Mouse (Mus musculus) limb, embryonic 11.5 days (tissue): ENCODE data around the gene Rpl37a. TPM values are rescaled to one million over a fixed set of nuclear protein-coding genes. Genes with fewer than 3 reads are reported as not detected.

Source experiments
- ATAC-seq: fragments of 200-750 bp; cut with Nextera tagmentation; 2 replicates; pipeline ENCODE4 v1.8.0; 2017; ENCODE audit warnings: low read depth; ENCODE audit not compliant: insufficient number of reproducible peaks, low FRiP score, low TSS enrichment
- DNase-seq: peaks from one replicate; pipeline ENCODE4 v3.0.0-alpha.2; 2015; ENCODE audit warnings: low spot score
- H3K27ac ChIP-seq: fragments of 300-500 bp; sonication (generic); replicated peaks from 2 replicates; pipeline ENCODE4 v1.5.1; 2014; ENCODE audit warnings: low read depth, mild to moderate bottlenecking, low read length
- H3K27me3 ChIP-seq: fragments of 300-500 bp; sonication (generic); 2 replicates; pipeline ENCODE4 v1.6.1; 2014; ENCODE audit warnings: mild to moderate bottlenecking, low read length, mixed read lengths; ENCODE audit not compliant: control insufficient read depth, insufficient read depth
- H3K36me3 ChIP-seq: fragments of 300-500 bp; sonication (generic); 2 replicates; pipeline ENCODE4 v1.6.1; 2014; ENCODE audit warnings: mild to moderate bottlenecking, low read length, moderate library complexity, mixed read lengths; ENCODE audit not compliant: control insufficient read depth, insufficient read depth
- H3K4me1 ChIP-seq: fragments of 300-500 bp; sonication (generic); 2 replicates; pipeline ENCODE4 v1.6.1; 2014; ENCODE audit warnings: low read length, mixed read lengths; ENCODE audit not compliant: control insufficient read depth, insufficient read depth
- H3K4me2 ChIP-seq: fragments of 300-500 bp; sonication (generic); 2 replicates; pipeline ENCODE4 v1.6.1; 2014; ENCODE audit warnings: low read depth, mild to moderate bottlenecking, moderate library complexity; ENCODE audit not compliant: severe bottlenecking
- H3K4me3 ChIP-seq: fragments of 300-500 bp; sonication (generic); 2 replicates; pipeline ENCODE4 v1.5.1; 2014; ENCODE audit warnings: low read depth, low read length
- H3K9ac ChIP-seq: fragments of 300-500 bp; sonication (generic); 2 replicates; pipeline ENCODE4 v1.6.1; 2014; ENCODE audit warnings: mild to moderate bottlenecking, low read length
- H3K9me3 ChIP-seq: fragments of 300-500 bp; sonication (generic); 2 replicates; pipeline ENCODE4 v1.6.1; 2016; ENCODE audit warnings: low read length; ENCODE audit not compliant: control insufficient read depth
- WGBS: fragments of 180-500 bp; shearing (Covaris S2); extraction: QIAGEN DNeasy Blood & Tissue Kit; methylation state at CpG from one replicate; pipeline ENCODE4 v1.1.7; 2014; 5-methylcytosine and 5-hydroxymethylcytosine counted together
- polyA plus RNA-seq: library from polyadenylated mRNA; unstranded; fragments of >200 nt; fragmentation: Nextera tagmentation; extraction: Ambion mirVana; gene quantifications from 2 replicates; pipeline ENCODE4 v1.2.1, GENCODE M21; 2014

The Rpl37a gene
- polyA plus RNA-seq, 1 experiment from 2014 or later = 1,800 TPM

GRCm38 (mm10) chr1:72715065-72715464 is 4.0 kb downstream of the Rpl37a start:
- no peak for ATAC-seq
- Histone ChIP-seq H3K4me1 (peaks cover 5% of the 10 kb centered on the region), H3K9ac (no peak overlapping the region), H3K27ac (no peak overlapping the region), H3K4me2 (no peak overlapping the region), H3K9me3 (no peaks in the 10 kb centered on the region), H3K27me3 (no peaks in the 10 kb centered on the region), H3K4me3 (no peak overlapping the region), H3K36me3 (peaks cover 2% of the 10 kb centered on the region; the same call in 1 of the 2 replicates)
- no peak for DNase-seq
- 97% methylated on average over 1 of the region's 1 CpGs for WGBS

DNA sequence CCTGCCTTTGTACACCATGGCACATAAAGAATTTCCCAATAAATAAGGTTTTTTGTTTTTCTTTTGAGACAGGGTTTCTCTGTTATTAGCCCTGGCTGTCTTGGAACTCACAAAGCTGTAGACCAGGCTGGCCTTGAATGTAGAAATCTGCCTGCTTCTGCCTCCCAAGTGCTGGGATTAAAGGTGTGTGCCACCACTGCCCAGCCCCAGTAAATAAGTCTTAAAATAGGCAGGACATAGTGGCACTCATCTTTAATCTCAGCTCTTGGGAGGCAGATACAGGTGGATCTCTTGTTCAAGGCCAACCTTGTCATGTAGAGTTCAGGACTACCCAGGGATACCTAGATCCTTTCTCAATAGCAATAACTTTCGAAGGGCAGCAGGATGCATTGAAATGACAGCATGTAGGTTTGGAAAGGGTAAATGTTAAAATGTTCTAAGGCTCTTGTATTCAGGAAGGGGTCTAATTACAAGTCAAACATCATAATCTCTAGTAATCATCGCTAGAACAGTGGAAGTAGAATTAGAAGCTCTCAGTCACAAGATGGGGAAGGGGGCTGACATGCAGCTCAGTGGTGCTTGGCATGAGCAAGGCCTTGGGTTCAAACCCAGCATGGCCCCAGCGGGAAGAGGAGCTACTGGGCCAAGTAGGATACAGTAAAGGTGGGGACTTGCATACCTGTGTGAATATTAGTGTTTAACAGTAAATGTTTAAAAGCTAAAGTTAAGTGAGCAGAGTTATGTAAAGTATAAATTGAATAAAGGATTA is 4.7 kb downstream of the Rpl37a start:
- Histone ChIP-seq H3K4me2 (no peak overlapping the region), H3K9me3 (no peaks in the 10 kb centered on the region), H3K27ac (no peak overlapping the region), H3K9ac (no peak overlapping the region), H3K36me3 (peaks cover 2% of the 10 kb centered on the region; the same call in 1 of the 2 replicates), H3K4me3 (no peak overlapping the region), H3K27me3 (no peaks in the 10 kb centered on the region), H3K4me1 (peaks cover 7% of the 10 kb centered on the region)
- ATAC-seq = no peak
- WGBS = 79% methylated on average over 3 of the region's 3 CpGs
- no peak for DNase-seq

DNA sequence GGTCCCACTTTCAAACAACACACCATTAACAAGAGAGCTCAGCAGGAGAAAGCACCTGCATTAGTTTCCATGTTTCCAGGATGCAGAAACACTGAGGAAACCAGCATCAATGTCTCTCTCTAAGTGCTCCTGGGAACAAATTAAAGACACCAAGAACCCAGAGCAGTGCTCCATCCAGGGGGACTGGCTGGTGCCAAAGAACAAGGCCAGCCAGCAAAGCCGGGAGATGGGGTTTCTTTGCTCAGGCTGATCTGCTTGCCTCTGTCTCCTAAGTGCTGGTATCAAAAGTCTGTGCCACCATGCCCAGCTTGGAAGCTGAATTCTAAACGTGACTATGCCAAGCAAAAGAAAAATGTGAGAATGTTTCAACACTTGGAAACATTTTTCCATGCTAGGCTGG is 5.3 kb downstream of the Rpl37a start:
- Histone ChIP-seq H3K4me3 (no peak overlapping the region), H3K27ac (no peak overlapping the region), H3K4me1 (peaks cover 7% of the 10 kb centered on the region), H3K4me2 (no peak overlapping the region), H3K36me3 (peaks cover 2% of the 10 kb centered on the region; the same call in 1 of the 2 replicates), H3K9ac (no peak overlapping the region), H3K27me3 (no peaks in the 10 kb centered on the region), H3K9me3 (no peaks in the 10 kb centered on the region)
- DNase-seq (no peak), ATAC-seq (no peak)
- WGBS = 47% methylated on average over 2 of the region's 2 CpGs

DNA sequence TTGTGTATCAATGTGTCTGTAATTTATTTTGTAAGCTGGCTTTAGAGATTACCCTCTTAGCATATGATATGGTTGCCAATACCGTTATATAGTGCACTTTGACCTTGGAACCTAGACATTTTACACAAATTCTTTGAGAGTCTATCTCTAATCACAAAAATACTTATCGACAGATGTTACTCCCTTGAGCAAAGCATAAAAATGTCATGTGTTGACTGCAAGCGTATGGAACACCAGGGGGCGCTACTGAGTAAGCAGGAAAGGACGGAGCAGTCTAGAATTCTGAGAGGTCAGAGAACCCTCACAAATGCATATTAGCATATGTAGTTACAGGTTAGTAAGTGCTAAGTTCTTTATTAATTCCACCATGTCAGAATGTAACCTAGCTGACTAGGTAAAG is 5.8 kb downstream of the Rpl37a start:
- Histone ChIP-seq H3K27me3 (no peaks in the 10 kb centered on the region), H3K27ac (no peak overlapping the region), H3K4me2 (no peak overlapping the region), H3K4me1 (peaks cover 7% of the 10 kb centered on the region), H3K9ac (no peak overlapping the region), H3K36me3 (peaks cover 2% of the 10 kb centered on the region; the same call in 1 of the 2 replicates), H3K9me3 (no peaks in the 10 kb centered on the region), H3K4me3 (no peak overlapping the region)
- 16% methylated on average over 5 of the region's 5 CpGs for WGBS
- ATAC-seq (no peak), DNase-seq (peak; percentile 89)

DNA sequence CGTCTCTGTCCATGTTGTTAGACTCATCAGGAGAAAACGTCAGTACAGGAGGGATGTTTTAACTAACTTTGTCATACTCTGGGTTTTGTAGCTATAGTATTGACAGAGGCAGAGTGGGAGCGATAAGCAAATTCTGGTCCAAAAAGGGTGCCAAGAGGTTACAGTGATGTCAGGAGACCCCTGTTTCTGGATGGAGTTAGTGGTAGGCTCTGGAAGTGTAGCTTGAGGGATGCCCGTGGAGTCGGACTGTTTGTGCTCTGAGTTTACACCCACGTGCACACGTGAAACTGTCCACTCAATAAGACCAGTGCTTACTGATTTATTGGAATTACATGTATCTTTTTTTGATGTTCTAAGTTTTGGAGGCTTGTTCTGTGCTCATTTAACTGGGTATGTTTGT is 6.5 kb downstream of the Rpl37a start:
- Histone ChIP-seq H3K9ac (no peak overlapping the region), H3K9me3 (no peaks in the 10 kb centered on the region), H3K4me1 (peaks cover 7% of the 10 kb centered on the region), H3K27me3 (no peaks in the 10 kb centered on the region), H3K4me2 (no peak overlapping the region), H3K4me3 (no peak overlapping the region), H3K36me3 (peaks cover 2% of the 10 kb centered on the region; the same call in 1 of the 2 replicates), H3K27ac (no peak overlapping the region)
- ATAC-seq (no peak), DNase-seq (no peak)
- WGBS = 89% methylated on average over 7 of the region's 7 CpGs

GRCm38 (mm10) chr1:72718846-72719245 is 7.8 kb downstream of the Rpl37a start:
- Histone ChIP-seq H3K36me3 (peaks cover 2% of the 10 kb centered on the region; the same call in 1 of the 2 replicates), H3K4me3 (no peak overlapping the region), H3K9me3 (no peaks in the 10 kb centered on the region), H3K9ac (no peak overlapping the region), H3K27me3 (no peaks in the 10 kb centered on the region), H3K4me1 (0 out of 2 replicates have a peak, but pooled peaks cover 2% of the 10 kb centered on the region), H3K4me2 (no peak overlapping the region), H3K27ac (no peak overlapping the region)
- WGBS = 28% methylated on average over 5 of the region's 5 CpGs
- DNase-seq = peak; percentile 83
- peak; percentile 71; the same call in 1 of the 2 replicates for ATAC-seq

DNA sequence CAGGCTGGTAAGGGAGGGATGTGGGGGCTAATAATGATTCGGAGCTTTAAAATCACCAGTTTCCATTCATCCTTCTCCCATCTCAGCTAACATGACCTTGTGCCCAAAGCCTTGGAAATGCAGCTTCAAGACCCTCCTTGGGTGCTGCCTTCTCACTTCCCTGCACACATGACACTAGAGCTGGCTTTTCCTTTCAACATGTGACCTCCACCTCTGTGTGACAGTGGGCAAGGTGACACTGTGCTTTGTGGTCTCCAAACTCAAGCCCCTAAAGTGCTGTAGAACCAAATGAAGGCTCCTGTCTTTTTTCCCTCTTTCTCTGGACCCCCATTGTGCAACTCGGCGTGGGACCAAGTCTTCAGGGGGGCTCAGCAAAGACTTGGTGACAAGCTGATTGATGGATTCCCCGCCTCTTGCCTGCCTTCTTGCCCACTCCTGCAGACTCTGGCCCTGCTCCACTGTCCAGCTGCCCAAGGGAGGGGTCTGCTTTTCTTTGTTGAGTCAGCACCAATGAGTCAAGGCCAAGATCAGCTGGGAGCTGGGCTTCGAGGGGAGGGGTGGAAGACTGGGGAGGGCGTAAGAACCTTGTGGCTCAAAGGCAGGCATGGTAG is 9.1 kb downstream of the Rpl37a start:
- Histone ChIP-seq H3K4me1 (0 out of 2 replicates have a peak, but pooled peaks cover 2% of the 10 kb centered on the region), H3K9ac (no peak overlapping the region), H3K36me3 (0 out of 2 replicates have a peak, but pooled peaks cover 2% of the 10 kb centered on the region), H3K4me3 (no peak overlapping the region), H3K27ac (no peak overlapping the region), H3K27me3 (no peaks in the 10 kb centered on the region), H3K9me3 (no peaks in the 10 kb centered on the region), H3K4me2 (no peak overlapping the region)
- ATAC-seq (no peak; the same call in 1 of the 2 replicates), DNase-seq (no peak)
- WGBS = 50% methylated on average over 6 of the region's 6 CpGs

DNA sequence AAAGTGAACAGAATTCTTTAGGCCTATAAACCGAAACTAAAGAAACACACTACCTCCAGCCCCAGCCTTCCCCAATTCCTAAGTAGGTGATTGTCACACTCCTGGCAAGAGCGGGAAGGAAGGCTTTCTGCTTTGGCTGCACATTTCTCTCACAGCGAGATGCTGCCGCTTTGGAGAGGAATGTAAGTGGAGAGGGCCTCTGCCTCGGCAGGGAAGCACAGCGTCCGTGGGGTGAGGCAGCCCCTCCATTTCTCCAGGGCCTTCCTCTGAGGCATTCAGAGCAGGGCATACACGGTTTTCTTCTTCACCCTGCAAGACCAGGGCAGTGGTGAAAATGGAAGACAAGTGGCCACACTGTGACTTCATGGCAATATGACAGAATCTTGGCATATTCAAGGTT is 11.6 kb downstream of the Rpl37a start:
- H3K27ac ChIP-seq = no peak overlapping the region
- H3K4me3 ChIP-seq = no peak overlapping the region
- ATAC-seq (no peak), DNase-seq (peak; percentile 21)
- no peak overlapping the region for H3K9ac ChIP-seq
- H3K27me3 ChIP-seq = no peaks in the 10 kb centered on the region
- 0 out of 2 replicates have a peak, but pooled peaks cover 2% of the 10 kb centered on the region for H3K4me1 ChIP-seq
- no peak overlapping the region for H3K4me2 ChIP-seq
- WGBS = 55% methylated on average over 8 of the region's 8 CpGs
- H3K9me3 ChIP-seq = no peaks in the 10 kb centered on the region
- H3K36me3 ChIP-seq = 0 out of 2 replicates have a peak, but pooled peaks cover 2% of the 10 kb centered on the region
